Mouse (Mus musculus): Measurements from ENCODE around the gene Spata16. TPM values are rescaled to one million over a fixed set of nuclear protein-coding genes. Genes with fewer than 3 reads are reported as not detected.

Gene Spata16
- polyA plus RNA-seq, 1 experiment from 2014 or later: not detected

DNA sequence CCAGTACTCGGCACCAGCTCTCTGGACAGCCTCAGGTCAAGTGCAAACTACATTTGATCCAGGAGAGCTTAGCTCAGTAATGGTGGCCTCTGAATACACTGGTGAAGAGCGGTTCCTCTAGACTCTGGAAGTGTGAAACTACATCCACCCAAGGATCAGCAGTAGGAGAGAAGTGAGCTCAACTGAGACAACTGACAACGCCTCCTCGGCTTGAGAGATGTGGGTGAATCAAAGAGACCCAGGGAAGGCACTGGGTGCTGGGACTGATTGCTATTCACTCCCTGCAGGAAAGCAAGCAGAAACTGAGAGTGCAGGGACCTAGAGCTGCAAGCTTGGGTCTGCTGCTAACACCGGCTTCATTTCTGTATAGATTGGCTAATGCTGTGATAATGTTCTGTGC lies 210.5 kb downstream of the Spata16 start:
- WGBS: 73% methylated on average over 5 of the region's 5 CpGs
- H3K4me1 ChIP-seq: no peaks in the 10 kb centered on the region
- no peak overlapping the region for H3K27ac ChIP-seq
- no peak overlapping the region for H3K4me3 ChIP-seq
- no peaks in the 10 kb centered on the region for H3K27me3 ChIP-seq (ENCODE audit: insufficient read depth, poor library complexity, severe bottlenecking)
- DNase-seq (ENCODE audit: low spot score): no peak
- H3K36me3 ChIP-seq: no peaks in the 10 kb centered on the region
- no peaks in the 10 kb centered on the region for H3K9me3 ChIP-seq

DNA sequence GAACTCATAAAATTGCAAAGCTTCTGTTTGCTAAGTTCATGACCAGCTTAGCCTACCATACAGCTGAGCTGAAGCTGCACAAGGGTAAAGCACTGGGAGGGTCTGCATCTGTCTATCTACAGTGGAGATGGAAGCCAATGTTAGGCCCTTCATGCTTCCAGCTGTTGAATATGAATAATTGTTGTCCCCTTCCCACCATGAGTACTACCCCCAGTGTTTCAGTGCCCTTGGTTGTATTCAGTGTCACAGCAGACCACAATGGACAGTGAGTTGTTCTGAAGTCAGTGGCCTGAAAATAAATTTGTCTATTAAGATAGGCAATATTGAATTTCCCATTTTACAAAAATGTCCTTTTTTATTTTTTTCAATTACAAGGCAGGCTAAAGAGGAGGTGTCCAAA lies 212.8 kb downstream of the Spata16 start:
- Histone ChIP-seq H3K9me3 (no peaks in the 10 kb centered on the region), H3K27ac (no peak overlapping the region), H3K4me3 (no peak overlapping the region), H3K27me3 (ENCODE audit: insufficient read depth, poor library complexity, severe bottlenecking) (no peaks in the 10 kb centered on the region), H3K36me3 (no peaks in the 10 kb centered on the region), H3K4me1 (no peaks in the 10 kb centered on the region)
- no peak for DNase-seq (ENCODE audit: low spot score)

DNA sequence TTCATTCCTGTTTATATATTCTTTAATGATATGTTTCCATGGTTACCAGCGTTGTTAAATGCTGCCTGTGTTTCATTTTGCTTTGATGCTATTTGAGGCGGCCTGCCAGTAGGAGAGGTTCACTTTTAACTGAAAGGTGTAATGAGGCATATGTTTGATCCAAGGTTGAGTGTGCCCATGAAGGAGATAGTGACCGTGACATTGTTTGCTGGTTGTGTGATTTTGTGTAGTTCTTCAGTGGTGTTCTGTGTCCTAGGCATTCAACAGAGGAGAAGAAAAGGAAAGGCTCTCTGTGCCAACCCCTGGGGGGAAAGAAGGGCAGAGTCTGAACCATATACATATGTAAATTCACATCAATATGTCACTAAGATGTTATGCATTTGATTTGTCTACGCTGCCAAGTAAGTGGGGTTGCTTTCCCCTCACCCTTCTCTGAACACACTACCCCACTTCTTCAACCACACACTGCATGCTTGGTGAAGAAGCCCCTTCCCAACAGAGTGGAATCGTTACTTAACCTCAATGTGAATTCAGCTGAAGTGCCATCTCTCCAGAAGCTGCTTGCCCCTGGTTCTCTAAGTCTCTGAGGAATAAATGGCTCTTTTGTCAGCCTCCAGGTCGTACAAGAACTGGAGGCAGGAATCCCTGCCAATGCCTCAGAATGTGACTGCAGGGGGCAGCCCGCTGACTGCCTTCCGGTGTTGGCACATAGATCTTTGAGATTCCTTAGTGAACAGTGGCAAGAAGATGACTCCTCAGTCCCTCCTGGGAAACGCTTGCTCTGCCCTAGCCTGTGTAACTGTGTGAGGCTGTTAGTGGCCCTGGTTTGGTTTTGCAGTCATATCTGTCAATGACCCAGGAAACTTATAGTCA lies 213.5 kb downstream of the Spata16 start:
- no peak overlapping the region for H3K27ac ChIP-seq
- H3K36me3 ChIP-seq: no peaks in the 10 kb centered on the region
- no peaks in the 10 kb centered on the region for H3K9me3 ChIP-seq
- H3K4me3 ChIP-seq: no peak overlapping the region
- WGBS: 75% methylated on average over 9 of the region's 9 CpGs
- H3K27me3 ChIP-seq (ENCODE audit: insufficient read depth, poor library complexity, severe bottlenecking): no peaks in the 10 kb centered on the region
- no peaks in the 10 kb centered on the region for H3K4me1 ChIP-seq
- DNase-seq (ENCODE audit: low spot score): no peak

DNA sequence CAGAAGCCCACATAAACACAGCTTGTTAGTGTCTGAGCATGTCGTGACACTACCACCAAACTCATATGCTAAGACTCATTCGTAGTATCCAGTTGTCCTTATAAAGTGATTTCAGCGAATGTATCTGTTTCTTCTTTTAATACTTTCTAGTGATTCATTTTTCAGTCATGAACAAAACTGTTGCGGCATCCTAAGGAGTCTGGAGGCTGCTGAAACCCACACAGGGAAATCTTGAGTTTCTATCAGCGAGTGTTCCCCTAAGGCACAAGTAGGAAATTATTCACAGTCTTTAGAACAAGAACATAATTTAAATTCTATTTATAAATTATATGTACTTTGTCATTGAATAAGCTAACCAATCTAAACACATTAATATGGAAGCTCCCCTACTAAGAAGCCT lies 216.1 kb downstream of the Spata16 start:
- Histone ChIP-seq H3K4me3 (no peak overlapping the region), H3K4me1 (no peaks in the 10 kb centered on the region), H3K27ac (no peak overlapping the region), H3K9me3 (no peaks in the 10 kb centered on the region), H3K27me3 (ENCODE audit: insufficient read depth, poor library complexity, severe bottlenecking) (no peaks in the 10 kb centered on the region), H3K36me3 (no peaks in the 10 kb centered on the region)
- 79% methylated on average over 5 of the region's 5 CpGs for WGBS
- no peak for DNase-seq (ENCODE audit: low spot score)

DNA sequence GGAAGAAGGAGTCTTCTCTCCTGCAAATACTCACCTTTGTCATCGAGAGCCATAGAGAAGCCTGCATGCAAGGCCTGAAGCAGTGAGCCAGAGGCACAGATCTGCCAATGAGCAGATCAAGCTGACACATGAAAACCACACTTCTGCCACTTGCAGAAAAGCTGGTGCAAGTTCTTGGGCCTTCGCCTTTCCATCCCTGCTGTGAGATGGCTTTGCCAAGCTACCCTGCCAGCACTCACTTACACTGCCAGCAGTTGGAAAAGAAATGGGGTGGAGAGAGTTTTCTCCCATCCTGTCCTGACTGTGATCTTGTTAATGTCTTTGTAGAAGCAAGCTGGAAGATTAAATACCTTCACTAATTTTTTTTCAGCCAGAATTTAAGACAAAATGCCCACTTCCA lies 237.3 kb downstream of the Spata16 start:
- Histone ChIP-seq H3K9me3 (no peaks in the 10 kb centered on the region), H3K4me3 (no peak overlapping the region), H3K36me3 (no peaks in the 10 kb centered on the region), H3K27ac (no peak overlapping the region), H3K27me3 (ENCODE audit: insufficient read depth, poor library complexity, severe bottlenecking) (no peaks in the 10 kb centered on the region), H3K4me1 (no peaks in the 10 kb centered on the region)
- no peak for DNase-seq (ENCODE audit: low spot score)
- 62% methylated on average over 2 of the region's 2 CpGs for WGBS

DNA sequence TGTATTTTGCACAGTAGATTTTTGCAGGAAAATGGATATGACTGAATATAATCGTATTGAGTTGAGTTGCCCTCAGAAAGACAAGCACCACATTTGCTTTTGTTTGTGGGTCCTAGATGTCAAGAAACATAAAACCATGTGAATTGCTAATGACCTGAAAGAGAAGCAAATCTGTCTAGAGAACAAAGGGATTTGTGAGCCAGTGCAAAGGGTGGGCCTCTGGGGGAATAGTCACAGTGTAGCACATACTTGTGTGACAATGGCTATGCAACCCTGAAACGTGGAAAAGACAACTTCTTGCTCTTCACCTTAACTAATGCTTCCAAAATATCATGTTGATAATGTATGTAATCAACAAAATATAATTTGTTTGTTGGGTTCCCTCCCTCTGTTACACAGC lies 239.9 kb downstream of the Spata16 start:
- no peak for DNase-seq (ENCODE audit: low spot score)
- WGBS: 66% methylated on average over 2 of the region's 2 CpGs
- Histone ChIP-seq H3K36me3 (no peaks in the 10 kb centered on the region), H3K4me1 (no peaks in the 10 kb centered on the region), H3K9me3 (no peaks in the 10 kb centered on the region), H3K27me3 (ENCODE audit: insufficient read depth, poor library complexity, severe bottlenecking) (no peaks in the 10 kb centered on the region), H3K4me3 (no peak overlapping the region), H3K27ac (no peak overlapping the region)

DNA sequence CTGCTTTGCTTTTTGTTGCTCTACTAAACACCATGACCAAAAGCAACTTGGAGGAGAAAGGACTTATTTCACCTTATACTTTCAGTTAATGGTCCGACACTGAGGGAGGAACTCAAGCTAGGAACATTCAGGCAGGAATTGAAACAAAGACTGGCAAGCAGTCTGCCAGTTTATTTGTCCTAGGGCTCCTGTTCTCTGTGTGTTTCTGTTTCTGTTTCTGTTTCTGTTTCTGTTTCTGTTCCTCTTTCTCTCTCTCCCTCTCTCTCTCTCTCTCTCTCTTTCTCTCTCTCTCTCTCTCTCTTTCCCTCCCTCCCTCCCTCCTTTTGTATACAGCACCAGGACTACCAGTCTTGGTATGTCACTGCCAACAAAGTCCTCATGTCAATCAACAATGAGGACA lies 279.2 kb downstream of the Spata16 start:
- Histone ChIP-seq H3K27ac (no peak overlapping the region), H3K9me3 (no peaks in the 10 kb centered on the region), H3K27me3 (ENCODE audit: insufficient read depth, poor library complexity, severe bottlenecking) (no peaks in the 10 kb centered on the region), H3K4me3 (no peak overlapping the region), H3K36me3 (no peaks in the 10 kb centered on the region), H3K4me1 (no peaks in the 10 kb centered on the region)
- no peak for DNase-seq (ENCODE audit: low spot score)
- WGBS: 69% methylated on average over 1 of the region's 1 CpGs

DNA sequence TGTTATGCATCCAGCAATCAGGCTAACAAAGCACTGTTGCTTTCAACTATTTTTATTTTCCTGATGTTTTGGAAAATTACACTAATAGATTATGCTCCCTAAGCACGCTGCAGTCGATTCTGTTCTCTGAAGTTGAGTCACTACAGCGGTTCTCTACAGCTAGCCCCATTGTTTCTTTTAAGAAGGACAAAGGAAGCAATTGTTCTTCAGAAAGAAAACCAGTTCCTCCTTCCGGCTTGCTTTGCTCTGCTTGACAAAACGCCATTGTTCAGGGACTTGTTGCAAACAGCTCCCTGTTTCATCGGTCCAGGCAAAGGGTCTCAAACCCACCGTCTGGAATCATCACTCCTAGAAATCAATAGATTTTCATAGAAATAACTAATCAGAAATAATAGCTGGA lies 283.6 kb downstream of the Spata16 start:
- no peaks in the 10 kb centered on the region; the same call in 1 of the 2 replicates for H3K9me3 ChIP-seq
- no peak overlapping the region for H3K27ac ChIP-seq
- H3K36me3 ChIP-seq: no peaks in the 10 kb centered on the region
- DNase-seq (ENCODE audit: low spot score): no peak
- 60% methylated on average over 7 of the region's 7 CpGs for WGBS
- H3K4me3 ChIP-seq: no peak overlapping the region
- no peaks in the 10 kb centered on the region for H3K27me3 ChIP-seq (ENCODE audit: insufficient read depth, poor library complexity, severe bottlenecking)
- H3K4me1 ChIP-seq: no peaks in the 10 kb centered on the region

DNA sequence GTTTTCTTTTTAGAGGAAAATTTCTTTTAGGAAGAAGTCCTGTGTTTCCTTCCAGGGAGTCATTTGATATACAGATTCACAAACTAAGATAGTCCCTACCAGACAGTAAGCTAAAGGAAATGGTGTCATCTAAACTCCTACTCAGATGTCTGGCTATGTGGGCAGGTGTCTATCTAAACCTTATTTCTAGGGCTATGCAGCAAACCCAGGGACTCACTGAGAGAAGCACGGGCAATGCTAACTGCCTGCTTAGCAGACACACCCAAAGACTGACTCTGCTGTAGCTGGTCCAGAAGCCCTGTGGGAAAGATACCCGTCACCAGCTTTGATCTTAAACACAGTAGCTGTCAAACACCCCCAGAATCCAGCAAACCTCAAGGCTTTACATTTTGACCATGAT lies 284.2 kb downstream of the Spata16 start:
- Histone ChIP-seq H3K4me1 (no peaks in the 10 kb centered on the region), H3K4me3 (no peak overlapping the region), H3K27me3 (ENCODE audit: insufficient read depth, poor library complexity, severe bottlenecking) (no peaks in the 10 kb centered on the region), H3K27ac (no peak overlapping the region), H3K9me3 (no peaks in the 10 kb centered on the region; the same call in 1 of the 2 replicates), H3K36me3 (no peaks in the 10 kb centered on the region)
- 85% methylated on average over 2 of the region's 2 CpGs for WGBS
- no peak for DNase-seq (ENCODE audit: low spot score)

DNA sequence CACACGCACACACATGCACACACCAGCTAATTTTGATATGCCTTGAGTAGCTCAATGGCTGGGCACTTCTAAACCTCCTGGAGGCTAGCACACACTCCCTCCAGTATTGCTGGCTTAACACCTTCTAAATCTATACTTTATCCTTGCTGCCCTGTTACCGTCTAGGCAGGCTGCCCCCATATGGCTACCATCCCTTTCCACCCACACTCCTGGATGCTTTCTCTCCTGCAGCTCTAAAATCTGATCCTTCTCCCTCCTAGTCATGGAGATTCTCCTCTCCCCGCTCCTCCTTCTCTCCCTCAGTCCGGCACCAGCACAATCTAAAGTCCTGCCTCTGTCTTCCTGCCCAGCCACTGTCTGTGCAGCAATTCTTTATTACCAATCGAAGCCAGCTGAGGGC lies 286.0 kb downstream of the Spata16 start:
- 85% methylated on average over 5 of the region's 5 CpGs for WGBS
- Histone ChIP-seq H3K27me3 (ENCODE audit: insufficient read depth, poor library complexity, severe bottlenecking) (no peaks in the 10 kb centered on the region), H3K27ac (no peak overlapping the region), H3K4me1 (no peaks in the 10 kb centered on the region), H3K9me3 (no peaks in the 10 kb centered on the region; the same call in 1 of the 2 replicates), H3K36me3 (no peaks in the 10 kb centered on the region), H3K4me3 (no peak overlapping the region)
- DNase-seq (ENCODE audit: low spot score): no peak

DNA sequence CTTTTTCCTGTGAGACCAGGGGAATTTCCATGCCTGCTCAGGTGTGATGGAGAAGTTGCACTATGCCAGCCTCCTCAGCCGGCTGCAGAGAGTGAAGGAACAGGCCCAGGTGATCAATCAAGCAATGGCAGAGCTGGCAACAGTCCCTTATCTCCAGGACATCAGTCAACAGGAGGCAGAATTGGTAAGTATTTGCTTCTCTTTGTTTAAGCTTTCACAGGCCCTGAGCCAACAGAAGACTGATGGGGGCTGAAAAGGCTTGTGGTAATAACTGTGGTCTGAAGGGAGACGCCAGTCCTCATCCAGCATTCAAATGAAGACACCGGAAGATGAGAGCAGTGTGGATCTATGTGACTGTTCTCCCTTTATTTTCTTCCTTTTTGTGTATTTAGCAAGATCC lies 286.8 kb downstream of the Spata16 start:
- Histone ChIP-seq H3K4me1 (no peaks in the 10 kb centered on the region), H3K4me3 (no peak overlapping the region), H3K36me3 (no peaks in the 10 kb centered on the region), H3K27me3 (ENCODE audit: insufficient read depth, poor library complexity, severe bottlenecking) (no peaks in the 10 kb centered on the region), H3K27ac (no peak overlapping the region), H3K9me3 (no peaks in the 10 kb centered on the region; the same call in 1 of the 2 replicates)
- no peak for DNase-seq (ENCODE audit: low spot score)
- 59% methylated on average over 3 of the region's 3 CpGs for WGBS

DNA sequence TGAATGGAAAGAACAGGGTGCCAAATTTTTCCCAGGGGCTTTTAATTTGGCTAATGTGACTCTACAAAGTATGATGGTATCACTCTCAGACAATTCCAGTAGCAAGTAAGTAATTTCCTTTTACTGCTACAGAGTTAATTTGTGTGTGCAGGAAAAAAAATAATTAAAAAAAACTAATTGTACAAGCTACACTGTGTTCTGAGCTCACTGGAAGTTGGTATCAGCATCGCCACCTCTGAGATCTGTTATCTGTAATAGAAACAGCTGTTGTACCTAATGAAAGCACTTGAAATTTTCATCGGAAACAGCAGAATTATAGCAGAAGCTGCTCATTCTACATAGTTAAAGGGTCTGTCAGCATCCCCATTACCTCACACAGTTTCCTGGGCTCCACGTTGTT lies 295.7 kb downstream of the Spata16 start:
- H3K4me3 ChIP-seq: no peak overlapping the region
- DNase-seq (ENCODE audit: low spot score): no peak
- 72% methylated on average over 3 of the region's 3 CpGs for WGBS
- no peak overlapping the region for H3K27ac ChIP-seq
- no peaks in the 10 kb centered on the region for H3K4me1 ChIP-seq
- no peaks in the 10 kb centered on the region for H3K9me3 ChIP-seq
- H3K36me3 ChIP-seq: no peaks in the 10 kb centered on the region
- H3K27me3 ChIP-seq (ENCODE audit: insufficient read depth, poor library complexity, severe bottlenecking): no peaks in the 10 kb centered on the region

DNA sequence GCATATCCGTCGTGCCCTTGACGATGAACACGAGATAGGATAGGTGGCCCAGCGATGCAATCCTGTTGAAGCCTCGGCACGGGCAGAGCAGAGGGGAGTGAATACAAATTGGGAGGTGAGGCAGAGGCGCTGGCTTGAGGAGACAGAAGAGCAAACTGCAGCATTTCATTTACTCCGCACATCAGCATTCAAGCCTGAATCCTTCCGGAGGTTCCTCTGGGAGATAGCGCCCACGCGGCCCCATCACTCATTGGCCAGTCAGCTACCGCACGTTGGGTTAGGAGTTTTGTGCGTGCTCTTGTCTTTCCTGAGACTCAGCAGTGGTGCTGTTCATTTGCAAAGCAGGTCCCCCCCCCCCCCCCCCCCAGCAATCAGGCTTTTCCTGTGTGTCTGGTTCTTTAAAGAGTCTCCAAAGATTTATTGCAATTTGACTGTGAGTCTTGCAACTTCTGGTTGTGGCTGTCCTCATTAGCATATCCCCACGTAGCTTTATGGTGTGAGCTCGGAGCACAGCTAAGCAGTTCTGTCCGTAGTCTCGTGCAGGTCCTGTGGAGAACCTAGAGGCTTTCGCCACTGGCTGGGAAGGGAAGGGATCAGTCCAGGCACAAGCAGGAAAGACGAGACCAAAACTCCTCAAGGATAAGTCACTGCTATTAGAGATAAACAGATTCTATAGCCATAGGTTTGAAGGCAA lies 299.6 kb downstream of the Spata16 start:
- no peak for DNase-seq (ENCODE audit: low spot score)
- Histone ChIP-seq H3K36me3 (no peaks in the 10 kb centered on the region), H3K27me3 (ENCODE audit: insufficient read depth, poor library complexity, severe bottlenecking) (no peaks in the 10 kb centered on the region), H3K27ac (no peak overlapping the region), H3K9me3 (no peaks in the 10 kb centered on the region), H3K4me3 (no peak overlapping the region), H3K4me1 (no peaks in the 10 kb centered on the region)
- WGBS: 75% methylated on average over 22 of the region's 22 CpGs
